Comparison of ENCODE assay signal across 12 mouse cellular contexts in genomic region chr2:29677842-29678241, GRCm38 (mm10). TPM values are rescaled to one million over a fixed set of nuclear protein-coding genes. Genes with fewer than 3 reads are reported as not detected.
DNase-seq lines count a peak whose midpoint lies in the region; ATAC-seq and TF ChIP-seq lines count a peak whose summit lies in the region.
"Had no signal": no experiment of that assay in that cellular context is flagged by ENCODE, and none has a peak within 500 bp of the region (broad histone marks: within the 10 kb centered on the region; RNA-seq: fewer than 3 reads in every experiment).

No protein-coding gene starts in this region.

- H3K9ac ChIP-seq in lung, embryonic 14.5 days, result no peak overlapping the region
- no peak overlapping the region for H3K9ac ChIP-seq in liver, embryonic 14.5 days (replicated peaks)
- no peak overlapping the region for H3K9ac ChIP-seq in stomach, postnatal 0 days (ENCODE audit: low read length)
- no peak overlapping the region for H3K9ac ChIP-seq in hindbrain, postnatal 0 days (replicated peaks; ENCODE audit: low read length)
- H3K9ac ChIP-seq: heart, embryonic 12.5 days; hindbrain, embryonic 15.5 days had no signal

- H3K27ac ChIP-seq in lung, embryonic 14.5 days (ENCODE audit: low read depth), result no peak overlapping the region
- H3K27ac ChIP-seq in liver, embryonic 14.5 days, result no peak overlapping the region
- H3K27ac ChIP-seq in stomach, postnatal 0 days (replicated peaks), result 0 out of 2 replicates have a peak overlapping the region, but pooled peaks have one; percentile 20
- no peak overlapping the region for H3K27ac ChIP-seq in hindbrain, postnatal 0 days
- H3K27ac ChIP-seq: hindbrain, embryonic 15.5 days had no signal

- no peak for TF ChIP-seq EP300 in liver, embryonic 14.5 days (IDR thresholded peaks at IDR 0.05; ENCODE audit: low read depth)
- no peak for TF ChIP-seq EP300 in stomach, postnatal 0 days (optimal IDR thresholded peaks at IDR 0.05)

- H3K27me3 ChIP-seq in lung, embryonic 14.5 days (ENCODE audit: insufficient read depth, low read length), result no peaks in the 10 kb centered on the region
- no peaks in the 10 kb centered on the region for H3K27me3 ChIP-seq in liver, embryonic 14.5 days (ENCODE audit: control insufficient read depth, insufficient read depth, low read length)
- H3K27me3 ChIP-seq in stomach, postnatal 0 days (ENCODE audit: control insufficient read depth, insufficient read depth, low read length), result no peaks in the 10 kb centered on the region
- H3K27me3 ChIP-seq in hindbrain, postnatal 0 days (ENCODE audit: insufficient read depth, low read length), result no peaks in the 10 kb centered on the region
- H3K27me3 ChIP-seq: heart, embryonic 12.5 days; hindbrain, embryonic 15.5 days had no signal

- ATAC-seq in lung, embryonic 14.5 days (ENCODE audit: insufficient read depth), result no peak
- ATAC-seq in liver, embryonic 14.5 days (ENCODE audit: insufficient read depth), result peak; percentile 68
- ATAC-seq in stomach, postnatal 0 days (ENCODE audit: low FRiP score, low TSS enrichment), result peak; percentile 39; the same call in 1 of the 2 replicates
- no peak for ATAC-seq in hindbrain, postnatal 0 days

- no peak overlapping the region for H3K4me3 ChIP-seq in lung, embryonic 14.5 days (ENCODE audit: low read depth, low read length)
- no peak overlapping the region for H3K4me3 ChIP-seq in lung, adult 2 months (replicated peaks; ENCODE audit: extremely low read depth, low read depth, low read length)
- no peak overlapping the region for H3K4me3 ChIP-seq in liver, embryonic 14.5 days (ENCODE audit: insufficient read depth in 1 of 2, low read depth in 2 of 2, low read length in 2 of 2)
- no peak overlapping the region for H3K4me3 ChIP-seq in stomach, postnatal 0 days (ENCODE audit: low read depth, low read length)
- H3K4me3 ChIP-seq in hindbrain, postnatal 0 days (ENCODE audit: low read length), result no peak overlapping the region
- H3K4me3 ChIP-seq: heart, embryonic 12.5 days; hindbrain, embryonic 15.5 days had no signal

- no peak for TF ChIP-seq POLR2A in lung, adult 2 months (IDR thresholded peaks at IDR 0.05; ENCODE audit: borderline replicate concordance, extremely low read depth, low read depth, low read length)

- H3K4me2 ChIP-seq in lung, embryonic 14.5 days, result no peak overlapping the region
- no peak overlapping the region for H3K4me2 ChIP-seq in liver, embryonic 14.5 days (ENCODE audit: low read depth)
- H3K4me2 ChIP-seq in stomach, postnatal 0 days (replicated peaks; ENCODE audit: low read depth), result no peak overlapping the region
- H3K4me2 ChIP-seq in hindbrain, postnatal 0 days (ENCODE audit: low read depth, low read length), result no peak overlapping the region
- H3K4me2 ChIP-seq: heart, embryonic 12.5 days; hindbrain, embryonic 15.5 days had no signal

- peak; percentile 38 for DNase-seq in adrenal gland, postnatal 14 days
- DNase-seq in adrenal gland, postnatal 4 days (ENCODE audit: low spot score in 2 of 2), result no peak
- DNase-seq in lung, embryonic 14.5 days, result peak; percentile 40
- no peak for DNase-seq in lung, adult 2 months
- DNase-seq in liver, embryonic 14.5 days (ENCODE audit: low read depth in 3 of 3, low spot score in 3 of 3), result no peak
- no peak for DNase-seq in stomach, postnatal 0 days (ENCODE audit: low spot score)
- no peak for DNase-seq in hindbrain, postnatal 0 days (ENCODE audit: low spot score)
- DNase-seq in cerebellum, postnatal 10 days, result no peak
- DNase-seq: left cerebral cortex, postnatal 4 days; thymus, adult 18-20 months had no signal

- H3K9me3 ChIP-seq in lung, embryonic 14.5 days (ENCODE audit: low read depth, low read length), result no peaks in the 10 kb centered on the region
- no peaks in the 10 kb centered on the region for H3K9me3 ChIP-seq in liver, embryonic 14.5 days (ENCODE audit: control insufficient read depth, low read length)
- H3K9me3 ChIP-seq in stomach, postnatal 0 days (ENCODE audit: control insufficient read depth, low read length), result no peaks in the 10 kb centered on the region
- H3K9me3 ChIP-seq in hindbrain, postnatal 0 days (ENCODE audit: low read length), result no peaks in the 10 kb centered on the region
- H3K9me3 ChIP-seq: heart, embryonic 12.5 days; hindbrain, embryonic 15.5 days had no signal

- no peak for TF ChIP-seq CTCF in lung, embryonic 14.5 days (IDR thresholded peaks at IDR 0.05; ENCODE audit: low read depth)
- TF ChIP-seq CTCF in lung, adult 2 months (IDR thresholded peaks at IDR 0.05; ENCODE audit: insufficient read depth, low read length), result no peak
- TF ChIP-seq CTCF in liver, embryonic 14.5 days (IDR thresholded peaks at IDR 0.05; ENCODE audit: low read depth), result no peak
- peak; percentile 20; the same call in 1 of the 2 replicates for TF ChIP-seq CTCF in stomach, postnatal 0 days (IDR thresholded peaks at IDR 0.05; ENCODE audit: low read depth)
- TF ChIP-seq CTCF in hindbrain, postnatal 0 days (IDR thresholded peaks at IDR 0.05; ENCODE audit: low read depth), result no peak

- WGBS in lung, embryonic 14.5 days, result 24% methylated on average over 5 of the region's 5 CpGs
- 18% methylated on average over 5 of the region's 5 CpGs for WGBS in lung, adult 2 months
- 60% methylated on average over 5 of the region's 5 CpGs for WGBS in liver, embryonic 14.5 days (ENCODE audit: insufficient replicate concordance)
- WGBS in stomach, postnatal 0 days, result 21% methylated on average over 5 of the region's 5 CpGs
- WGBS in hindbrain, postnatal 0 days, result 87% methylated on average over 5 of the region's 5 CpGs

- 0 out of 2 replicates have a peak, but pooled peaks cover 5% of the 10 kb centered on the region for H3K36me3 ChIP-seq in lung, embryonic 14.5 days (ENCODE audit: insufficient read depth)
- H3K36me3 ChIP-seq in liver, embryonic 14.5 days (replicated peaks; ENCODE audit: control insufficient read depth, insufficient read depth, low read depth), result no peaks in the 10 kb centered on the region
- H3K36me3 ChIP-seq in stomach, postnatal 0 days (ENCODE audit: control insufficient read depth, insufficient read depth, low read length), result no peaks in the 10 kb centered on the region
- H3K36me3 ChIP-seq in hindbrain, postnatal 0 days (ENCODE audit: insufficient read depth, low read length), result peaks cover 6% of the 10 kb centered on the region; the same call in 1 of the 2 replicates
- H3K36me3 ChIP-seq: hindbrain, embryonic 15.5 days had no signal

- H3K4me1 ChIP-seq in lung, embryonic 14.5 days (ENCODE audit: insufficient read depth), result no peaks in the 10 kb centered on the region
- peaks cover 11% of the 10 kb centered on the region for H3K4me1 ChIP-seq in lung, adult 2 months (ENCODE audit: control insufficient read depth, insufficient read depth, low read length)
- H3K4me1 ChIP-seq in liver, embryonic 14.5 days (replicated peaks; ENCODE audit: control insufficient read depth in 2 of 2, insufficient read depth in 2 of 2, low read length in 1 of 2), result peaks cover 4 to 13% of the 10 kb centered on the region in 2 experiments
- H3K4me1 ChIP-seq in stomach, postnatal 0 days (replicated peaks; ENCODE audit: control insufficient read depth, insufficient read depth), result peaks cover 3% of the 10 kb centered on the region; the same call in 1 of the 2 replicates
- H3K4me1 ChIP-seq in hindbrain, postnatal 0 days (ENCODE audit: insufficient read depth, low read length), result peaks cover 3% of the 10 kb centered on the region; the same call in 1 of the 2 replicates

RNA-seq across cellular contexts. Expression of gene Rapgef1, which starts 58.3 kb away (rescaled TPM):
- total RNA-seq in adrenal gland, postnatal 14 days (2021), result 57.3 and 61.2 TPM in 2 replicates
- total RNA-seq in adrenal gland, postnatal 4 days (2021), result 10 to 100 TPM; 64.6 to 65.1 TPM
- polyA plus RNA-seq in lung, embryonic 14.5 days (2014; fragmentation: Nextera tagmentation; extraction: Ambion mirVana), result 18.3 and 20.5 TPM in 2 replicates
- polyA plus RNA-seq in lung, adult 2 months (2012; rRNA removed), result 52.4 and 65.2 TPM in 2 replicates
- polyA plus RNA-seq in liver, embryonic 14.5 days (2012; rRNA removed), result 10.1 and 11.1 TPM in 2 replicates
- 3.9 and 5.5 TPM in 2 replicates for polyA plus RNA-seq in liver, embryonic 14.5 days (2014; fragmentation: Nextera tagmentation; extraction: Ambion mirVana)
- 7.2 and 7.6 TPM in 2 replicates for polyA plus RNA-seq in stomach, postnatal 0 days (2015; fragmentation: Nextera tagmentation; extraction: Ambion mirVana)
- 91.3 and 94.0 TPM in 2 replicates for total RNA-seq in hindbrain, postnatal 0 days (2014; rRNA removed)
- polyA plus RNA-seq in hindbrain, postnatal 0 days (2015; fragmentation: Nextera tagmentation; extraction: Ambion mirVana), result 13.7 and 14.4 TPM in 2 replicates

Comparison
In these comparisons a context has a peak if more than half of its experiments do, and no peak if none do; other contexts are left out.
1. DNase-seq: peak in adrenal gland, postnatal 14 days (single experiment) and lung, embryonic 14.5 days (single experiment); none in adrenal gland, postnatal 4 days (0 of 2), lung, adult 2 months (single experiment), liver, embryonic 14.5 days (0 of 3), stomach, postnatal 0 days (single experiment), hindbrain, postnatal 0 days (single experiment) and cerebellum, postnatal 10 days (0 of 2).
2. ATAC-seq: peak in liver, embryonic 14.5 days (single experiment) and stomach, postnatal 0 days (single experiment); none in lung, embryonic 14.5 days (single experiment) and hindbrain, postnatal 0 days (single experiment).